Mouse (Mus musculus) forebrain, embryonic 14.5 days (tissue): ENCODE measurements around the gene Hscb. TPM values are rescaled to one million over a fixed set of nuclear protein-coding genes. Genes with fewer than 3 reads are reported as not detected.
"Not testable (repeated sequence)": the region's sequence is repeated elsewhere in the genome, so short reads cannot be mapped to it uniquely, and the experiment has no call there.

Experiments used
- ATAC-seq: fragments of 200-750 bp; cut with Nextera tagmentation; 2 replicates; pipeline ENCODE4 v1.8.0; 2017; ENCODE audit warnings: mild to moderate bottlenecking, moderate library complexity
- DNase-seq: peaks from one replicate; pipeline ENCODE4 v3.0.0-alpha.2; 2015; ENCODE audit warnings: low spot score
- H3K27ac ChIP-seq: fragments of 300-500 bp; sonication (generic); 2 replicates; pipeline ENCODE4 v1.5.1; 2014; ENCODE audit warnings: low read depth, mild to moderate bottlenecking, control low read depth, low read length, moderate library complexity
- H3K27me3 ChIP-seq: fragments of 300-500 bp; sonication (generic); replicated peaks from 2 replicates; pipeline ENCODE4 v1.6.1; 2014; ENCODE audit warnings: low read length, control low read depth, mixed read lengths; ENCODE audit not compliant: control insufficient read depth, insufficient read depth
- H3K36me3 ChIP-seq: fragments of 300-500 bp; sonication (generic); 2 replicates; pipeline ENCODE4 v1.6.1; 2014; ENCODE audit warnings: low read length, control low read depth; ENCODE audit not compliant: control insufficient read depth, insufficient read depth
- H3K4me1 ChIP-seq: fragments of 300-500 bp; sonication (generic); 2 replicates; pipeline ENCODE4 v1.6.1; 2014; ENCODE audit warnings: antibody characterized with exemption, low read length, control low read depth; ENCODE audit not compliant: control insufficient read depth, insufficient read depth
- H3K4me2 ChIP-seq: fragments of 300-500 bp; sonication (generic); 2 replicates; pipeline ENCODE4 v1.6.1; 2014; ENCODE audit warnings: mild to moderate bottlenecking, control low read depth, low read length
- H3K4me3 ChIP-seq: fragments of 300-500 bp; sonication (generic); 2 replicates; pipeline ENCODE4 v1.5.1; 2014; ENCODE audit warnings: low read depth, low read length, control low read depth
- H3K9ac ChIP-seq: fragments of 300-500 bp; sonication (generic); 2 replicates; pipeline ENCODE4 v1.6.1; 2014; ENCODE audit warnings: mild to moderate bottlenecking, low read length, control low read depth, moderate library complexity
- H3K9me3 ChIP-seq: fragments of 300-500 bp; sonication (generic); replicated peaks from 2 replicates; pipeline ENCODE4 v1.6.1; 2016; ENCODE audit warnings: low read length, control low read depth, mixed read lengths; ENCODE audit not compliant: control insufficient read depth
- WGBS: fragments of 180-500 bp; shearing (Covaris S2); extraction: QIAGEN DNeasy Blood & Tissue Kit; methylation state at CpG from one replicate; pipeline ENCODE4 v1.1.7; 2014; 5-methylcytosine and 5-hydroxymethylcytosine counted together
- polyA plus RNA-seq: library from polyadenylated mRNA; unstranded; fragments of >200 nt; fragmentation: Nextera tagmentation; extraction: Ambion mirVana; gene quantifications from 2 replicates; pipeline ENCODE4 v1.2.1, GENCODE M21; 2014

Gene Hscb
- polyA plus RNA-seq, 1 experiment from 2014 or later, result 11.0 TPM

- H3K27ac ChIP-seq, result peak overlapping the region; percentile 35
- no peaks in the 10 kb centered on the region for H3K4me1 ChIP-seq
- H3K9ac ChIP-seq, result peak overlapping the region; percentile 63
- ATAC-seq (no peak), DNase-seq (peak; percentile 24)
- peaks cover 13% of the 10 kb centered on the region for H3K36me3 ChIP-seq
- 6% methylated on average over 4 of the region's 4 CpGs for WGBS
- H3K4me3 ChIP-seq, result peak overlapping the region; percentile 65
- no peaks in the 10 kb centered on the region for H3K9me3 ChIP-seq
- peak overlapping the region; percentile 76 for H3K4me2 ChIP-seq
- no peaks in the 10 kb centered on the region for H3K27me3 ChIP-seq
Measured at GRCm38 (mm10) chr5:110840465-110840864, 888 bp upstream of the Hscb start.

GRCm38 (mm10) chr5:110839038-110839677 lies 419 bp downstream of the Hscb start:
- Histone ChIP-seq H3K4me3 (peak overlapping the region; percentile 65), H3K9ac (peak overlapping the region; percentile 77), H3K27ac (no peak overlapping the region), H3K9me3 (no peaks in the 10 kb centered on the region), H3K4me1 (no peaks in the 10 kb centered on the region), H3K36me3 (peaks cover 13% of the 10 kb centered on the region), H3K4me2 (peak overlapping the region; percentile 79), H3K27me3 (no peaks in the 10 kb centered on the region)
- ATAC-seq (peak; percentile 69), DNase-seq (no peak)
- WGBS, result 8% methylated on average over 28 of the region's 28 CpGs

- H3K9ac ChIP-seq, H3K27me3 ChIP-seq, DNase-seq, H3K36me3 ChIP-seq, H3K4me2 ChIP-seq, ATAC-seq, H3K4me1 ChIP-seq, H3K9me3 ChIP-seq, H3K27ac ChIP-seq, H3K4me3 ChIP-seq: not testable (repeated sequence)
- WGBS, result 94% methylated on average over 5 of the region's 5 CpGs
Measured at GRCm38 (mm10) chr5:110838016-110838415, 1.6 kb downstream of the Hscb start.

GRCm38 (mm10) chr5:110835959-110836358 lies 3.6 kb downstream of the Hscb start:
- H3K4me2 ChIP-seq, result no peak overlapping the region
- H3K9me3 ChIP-seq, result no peaks in the 10 kb centered on the region
- ATAC-seq, result no peak
- 0 out of 2 replicates have a peak, but pooled peaks cover 4% of the 10 kb centered on the region for H3K36me3 ChIP-seq
- 53% methylated on average over 3 of the region's 3 CpGs for WGBS
- H3K4me1 ChIP-seq, result no peaks in the 10 kb centered on the region
- no peaks in the 10 kb centered on the region for H3K27me3 ChIP-seq
- H3K9ac ChIP-seq, result no peak overlapping the region
- DNase-seq, result peak; percentile 64
- no peak overlapping the region for H3K27ac ChIP-seq
- H3K4me3 ChIP-seq, result no peak overlapping the region

GRCm38 (mm10) chr5:110831036-110831720 lies 8.4 kb downstream of the Hscb start:
- DNase-seq (no peak), ATAC-seq (no peak)
- Histone ChIP-seq H3K27me3 (no peaks in the 10 kb centered on the region), H3K4me2 (no peak overlapping the region), H3K9ac (no peak overlapping the region), H3K9me3 (no peaks in the 10 kb centered on the region), H3K36me3 (0 out of 2 replicates have a peak, but pooled peaks cover 4% of the 10 kb centered on the region), H3K27ac (no peak overlapping the region), H3K4me1 (no peaks in the 10 kb centered on the region), H3K4me3 (no peak overlapping the region)
- 91% methylated on average over 5 of the region's 5 CpGs for WGBS

GRCm38 (mm10) chr5:110827576-110827975 lies 12.0 kb downstream of the Hscb start:
- no peaks in the 10 kb centered on the region for H3K27me3 ChIP-seq
- 0 out of 2 replicates have a peak, but pooled peaks cover 4% of the 10 kb centered on the region for H3K36me3 ChIP-seq
- ATAC-seq (no peak), DNase-seq (no peak)
- H3K27ac ChIP-seq, result no peak overlapping the region
- no peak overlapping the region for H3K4me2 ChIP-seq
- H3K9ac ChIP-seq, result no peak overlapping the region
- WGBS, result 92% methylated on average over 5 of the region's 5 CpGs
- no peak overlapping the region for H3K4me3 ChIP-seq
- H3K4me1 ChIP-seq, result no peaks in the 10 kb centered on the region
- no peaks in the 10 kb centered on the region for H3K9me3 ChIP-seq

- Histone ChIP-seq H3K4me3 (no peak overlapping the region), H3K36me3 (0 out of 2 replicates have a peak, but pooled peaks cover 4% of the 10 kb centered on the region), H3K9me3 (no peaks in the 10 kb centered on the region), H3K27me3 (no peaks in the 10 kb centered on the region), H3K27ac (no peak overlapping the region), H3K9ac (no peak overlapping the region), H3K4me2 (no peak overlapping the region), H3K4me1 (no peaks in the 10 kb centered on the region)
- ATAC-seq, result no peak
- DNase-seq, result no peak
- 95% methylated on average over 8 of the region's 8 CpGs for WGBS
Measured at GRCm38 (mm10) chr5:110826781-110827495, 12.6 kb downstream of the Hscb start.

GRCm38 (mm10) chr5:110824421-110824820 lies 15.2 kb downstream of the Hscb start:
- no peak overlapping the region for H3K4me2 ChIP-seq
- no peaks in the 10 kb centered on the region for H3K4me1 ChIP-seq
- DNase-seq, result no peak
- no peaks in the 10 kb centered on the region for H3K9me3 ChIP-seq
- no peaks in the 10 kb centered on the region for H3K27me3 ChIP-seq
- no peak overlapping the region for H3K4me3 ChIP-seq
- H3K27ac ChIP-seq, result no peak overlapping the region
- H3K36me3 ChIP-seq, result no peaks in the 10 kb centered on the region
- H3K9ac ChIP-seq, result no peak overlapping the region
- 90% methylated on average over 4 of the region's 4 CpGs for WGBS
- no peak for ATAC-seq
